Mouse (Mus musculus) limb, embryonic 15.5 days (tissue): ENCODE measurements around the gene Fancd2os. TPM values are rescaled to one million over a fixed set of nuclear protein-coding genes. Genes with fewer than 3 reads are reported as not detected.

Experiments
- ATAC-seq: fragments of 200-750 bp; cut with Nextera tagmentation; 2 replicates; pipeline ENCODE4 v1.8.0; 2017; ENCODE audit warnings: low read depth, moderate TSS enrichment; ENCODE audit not compliant: insufficient number of reproducible peaks, low FRiP score, low TSS enrichment
- H3K27ac ChIP-seq: fragments of 300-500 bp; sonication (generic); 2 replicates; pipeline ENCODE4 v1.5.1; 2015; ENCODE audit warnings: moderate library complexity, mild to moderate bottlenecking, inconsistent platforms
- H3K27me3 ChIP-seq: fragments of 300-500 bp; sonication (generic); 2 replicates; pipeline ENCODE4 v1.6.1; 2015; ENCODE audit warnings: inconsistent platforms
- H3K36me3 ChIP-seq: fragments of 300-500 bp; sonication (generic); 2 replicates; pipeline ENCODE4 v1.6.1; 2015; ENCODE audit warnings: inconsistent platforms
- H3K4me1 ChIP-seq: fragments of 300-500 bp; sonication (generic); 2 replicates; pipeline ENCODE4 v1.6.1; 2015; ENCODE audit warnings: inconsistent platforms
- H3K4me2 ChIP-seq: fragments of 300-500 bp; sonication (generic); 2 replicates; pipeline ENCODE4 v1.6.1; 2015; ENCODE audit warnings: mild to moderate bottlenecking, inconsistent platforms
- H3K4me3 ChIP-seq: fragments of 300-500 bp; sonication (generic); 2 replicates; pipeline ENCODE4 v1.5.1; 2015; ENCODE audit warnings: mild to moderate bottlenecking, inconsistent platforms
- H3K9ac ChIP-seq: fragments of 300-500 bp; sonication (generic); 2 replicates; pipeline ENCODE4 v1.6.1; 2015; ENCODE audit warnings: inconsistent platforms
- H3K9me3 ChIP-seq: fragments of 300-500 bp; sonication (generic); 2 replicates; pipeline ENCODE4 v1.6.1; 2016; ENCODE audit warnings: inconsistent platforms
- WGBS: fragments of 180-500 bp; shearing (Covaris S2); methylation state at CpG from one replicate; pipeline ENCODE4 v1.1.7; 2015; 5-methylcytosine and 5-hydroxymethylcytosine counted together
- polyA plus RNA-seq: library from polyadenylated mRNA; unstranded; fragments of >200 nt; fragmentation: Nextera tagmentation; extraction: Ambion mirVana; gene quantifications from 2 replicates; pipeline ENCODE4 v1.2.1, GENCODE M21; 2015

Gene Fancd2os
- polyA plus RNA-seq, 1 experiment from 2014 or later = not detected

GRCm38 (mm10) chr6:113603993-113604392, 3.5 kb upstream of the Fancd2os start:
- no peak for ATAC-seq
- no peak overlapping the region for H3K27ac ChIP-seq
- WGBS = 58% methylated on average over 12 of the region's 12 CpGs

GRCm38 (mm10) chr6:113602821-113603220, 2.3 kb upstream of the Fancd2os start:
- no peak for ATAC-seq
- Histone ChIP-seq H3K36me3 (0 out of 2 replicates have a peak, but pooled peaks cover 3% of the 10 kb centered on the region), H3K4me2 (no peak overlapping the region), H3K4me3 (no peak overlapping the region), H3K9me3 (no peaks in the 10 kb centered on the region), H3K4me1 (peaks cover 25% of the 10 kb centered on the region), H3K27ac (no peak overlapping the region), H3K9ac (no peak overlapping the region), H3K27me3 (no peaks in the 10 kb centered on the region)
- WGBS = 88% methylated on average over 6 of the region's 6 CpGs

More at GRCm38 (mm10) chr6:113603993-113604392, 3.5 kb upstream of the Fancd2os start:
- peak overlapping the region; percentile 47 for H3K4me2 ChIP-seq
- H3K4me3 ChIP-seq = peak overlapping the region; percentile 87
- H3K36me3 ChIP-seq = peaks cover 3% of the 10 kb centered on the region; the same call in 1 of the 2 replicates
- H3K9me3 ChIP-seq = no peaks in the 10 kb centered on the region
- H3K27me3 ChIP-seq = no peaks in the 10 kb centered on the region
- H3K9ac ChIP-seq = no peak overlapping the region; the same call in 1 of the 2 replicates
- peaks cover 27% of the 10 kb centered on the region for H3K4me1 ChIP-seq

GRCm38 (mm10) chr6:113599833-113600232, 682 bp downstream of the Fancd2os start:
- 75% methylated on average over 5 of the region's 5 CpGs for WGBS
- Histone ChIP-seq H3K4me3 (no peak overlapping the region), H3K4me1 (peaks cover 7% of the 10 kb centered on the region), H3K4me2 (no peak overlapping the region), H3K27me3 (no peaks in the 10 kb centered on the region), H3K9me3 (no peaks in the 10 kb centered on the region), H3K36me3 (no peaks in the 10 kb centered on the region), H3K27ac (no peak overlapping the region), H3K9ac (no peak overlapping the region)
- ATAC-seq = no peak

- H3K4me2 ChIP-seq = no peak overlapping the region
- H3K36me3 ChIP-seq = no peaks in the 10 kb centered on the region
- no peak overlapping the region for H3K27ac ChIP-seq
- no peak overlapping the region for H3K4me3 ChIP-seq
- ATAC-seq = no peak
- H3K27me3 ChIP-seq = no peaks in the 10 kb centered on the region
- WGBS = 75% methylated on average over 4 of the region's 4 CpGs
- H3K9ac ChIP-seq = no peak overlapping the region
- no peaks in the 10 kb centered on the region for H3K9me3 ChIP-seq
- peaks cover 7% of the 10 kb centered on the region for H3K4me1 ChIP-seq
These were observed 2.6 kb downstream of the Fancd2os start for GRCm38 (mm10) chr6:113597945-113598344.

GRCm38 (mm10) chr6:113592637-113593036, 7.9 kb downstream of the Fancd2os start:
- no peak for ATAC-seq
- Histone ChIP-seq H3K9me3 (no peaks in the 10 kb centered on the region), H3K4me3 (no peak overlapping the region), H3K27me3 (no peaks in the 10 kb centered on the region), H3K9ac (no peak overlapping the region), H3K4me1 (no peaks in the 10 kb centered on the region), H3K27ac (no peak overlapping the region), H3K36me3 (no peaks in the 10 kb centered on the region), H3K4me2 (no peak overlapping the region)
- WGBS = 91% methylated on average over 2 of the region's 2 CpGs

- H3K9me3 ChIP-seq = no peaks in the 10 kb centered on the region
- no peak overlapping the region for H3K27ac ChIP-seq
- ATAC-seq = no peak
- no peaks in the 10 kb centered on the region for H3K4me1 ChIP-seq
- WGBS = 78% methylated on average over 5 of the region's 5 CpGs
- H3K4me2 ChIP-seq = no peak overlapping the region
- no peak overlapping the region for H3K4me3 ChIP-seq
- no peaks in the 10 kb centered on the region for H3K27me3 ChIP-seq
- peaks cover 7% of the 10 kb centered on the region; the same call in 1 of the 2 replicates for H3K36me3 ChIP-seq
- no peak overlapping the region for H3K9ac ChIP-seq
These were observed 13.9 kb downstream of the Fancd2os start for GRCm38 (mm10) chr6:113586466-113587183.

- no peaks in the 10 kb centered on the region for H3K27me3 ChIP-seq
- H3K9ac ChIP-seq = no peak overlapping the region
- peaks cover 7% of the 10 kb centered on the region; the same call in 1 of the 2 replicates for H3K36me3 ChIP-seq
- H3K4me3 ChIP-seq = no peak overlapping the region
- 89% methylated on average over 5 of the region's 5 CpGs for WGBS
- ATAC-seq = no peak
- no peaks in the 10 kb centered on the region for H3K4me1 ChIP-seq
- H3K27ac ChIP-seq = no peak overlapping the region
- no peak overlapping the region for H3K4me2 ChIP-seq
- no peaks in the 10 kb centered on the region for H3K9me3 ChIP-seq
These were observed 15.4 kb downstream of the Fancd2os start for GRCm38 (mm10) chr6:113585065-113585464.

- Histone ChIP-seq H3K27me3 (no peaks in the 10 kb centered on the region), H3K36me3 (peaks cover 7% of the 10 kb centered on the region; the same call in 1 of the 2 replicates), H3K4me3 (no peak overlapping the region), H3K27ac (no peak overlapping the region), H3K4me2 (no peak overlapping the region), H3K4me1 (no peaks in the 10 kb centered on the region), H3K9me3 (no peaks in the 10 kb centered on the region), H3K9ac (no peak overlapping the region)
- ATAC-seq = no peak
- WGBS = 91% methylated on average over 4 of the region's 4 CpGs
These were observed 17.5 kb downstream of the Fancd2os start for GRCm38 (mm10) chr6:113583023-113583422.

- no peaks in the 10 kb centered on the region for H3K4me1 ChIP-seq
- WGBS = 95% methylated on average over 3 of the region's 3 CpGs
- H3K4me3 ChIP-seq = no peak overlapping the region
- peaks cover 10% of the 10 kb centered on the region; the same call in 1 of the 2 replicates for H3K36me3 ChIP-seq
- no peak overlapping the region for H3K4me2 ChIP-seq
- H3K27me3 ChIP-seq = no peaks in the 10 kb centered on the region
- no peak overlapping the region for H3K9ac ChIP-seq
- no peak for ATAC-seq
- no peaks in the 10 kb centered on the region for H3K9me3 ChIP-seq
- H3K27ac ChIP-seq = no peak overlapping the region
These were observed 21.2 kb downstream of the Fancd2os start for GRCm38 (mm10) chr6:113579306-113579705.

- 95% methylated on average over 6 of the region's 6 CpGs for WGBS
- no peak overlapping the region for H3K9ac ChIP-seq
- no peaks in the 10 kb centered on the region for H3K4me1 ChIP-seq
- H3K4me3 ChIP-seq = no peak overlapping the region
- H3K27me3 ChIP-seq = no peaks in the 10 kb centered on the region
- H3K36me3 ChIP-seq = peaks cover 8% of the 10 kb centered on the region; the same call in 1 of the 2 replicates
- ATAC-seq = no peak
- H3K4me2 ChIP-seq = no peak overlapping the region
- H3K9me3 ChIP-seq = no peaks in the 10 kb centered on the region
- H3K27ac ChIP-seq = no peak overlapping the region
These were observed 24.5 kb downstream of the Fancd2os start for GRCm38 (mm10) chr6:113576044-113576443.

GRCm38 (mm10) chr6:113564557-113564956, 36.0 kb downstream of the Fancd2os start:
- Histone ChIP-seq H3K4me1 (no peaks in the 10 kb centered on the region), H3K9ac (no peak overlapping the region), H3K36me3 (peaks cover 6% of the 10 kb centered on the region; the same call in 1 of the 2 replicates), H3K4me3 (no peak overlapping the region), H3K9me3 (no peaks in the 10 kb centered on the region), H3K27ac (no peak overlapping the region), H3K4me2 (no peak overlapping the region), H3K27me3 (no peaks in the 10 kb centered on the region)
- WGBS = 56% methylated on average over 1 of the region's 1 CpGs
- ATAC-seq = no peak

- ATAC-seq = no peak
- no peaks in the 10 kb centered on the region for H3K9me3 ChIP-seq
- WGBS = 81% methylated on average over 6 of the region's 6 CpGs
These were observed 40.8 kb downstream of the Fancd2os start for GRCm38 (mm10) chr6:113559736-113560135.

More at GRCm38 (mm10) chr6:113559736-113560135, 40.8 kb downstream of the Fancd2os start:
- H3K4me3 ChIP-seq = no peak overlapping the region
- no peak overlapping the region for H3K9ac ChIP-seq
- no peaks in the 10 kb centered on the region for H3K27me3 ChIP-seq
- 0 out of 2 replicates have a peak, but pooled peaks cover 5% of the 10 kb centered on the region for H3K36me3 ChIP-seq
- H3K4me1 ChIP-seq = no peaks in the 10 kb centered on the region
- no peak overlapping the region for H3K27ac ChIP-seq
- H3K4me2 ChIP-seq = no peak overlapping the region
